Mouse (Mus musculus) forebrain, embryonic 10.5 days (tissue): ENCODE results near the gene Kctd15. TPM values are rescaled to one million over a fixed set of nuclear protein-coding genes. Genes with fewer than 3 reads are reported as not detected.

Experiments used
- DNase-seq: peaks from one replicate; pipeline ENCODE4 v3.0.0-alpha.2; 2017; ENCODE audit warnings: low spot score; ENCODE audit errors: extremely low spot score
- H3K27ac ChIP-seq: fragments of 300-500 bp; sonication (generic); 2 replicates; pipeline ENCODE4 v1.5.1; 2016; ENCODE audit warnings: mild to moderate bottlenecking
- H3K27me3 ChIP-seq: fragments of 300-500 bp; sonication (generic); 2 replicates; pipeline ENCODE4 v1.6.1; 2016; ENCODE audit warnings: mild to moderate bottlenecking; ENCODE audit not compliant: poor library complexity, severe bottlenecking
- H3K36me3 ChIP-seq: fragments of 300-500 bp; sonication (generic); replicated peaks from 2 replicates; pipeline ENCODE4 v1.6.1; 2016; ENCODE audit warnings: mild to moderate bottlenecking, moderate library complexity
- H3K4me1 ChIP-seq: fragments of 300-500 bp; sonication (generic); 2 replicates; pipeline ENCODE4 v1.6.1; 2016
- H3K4me3 ChIP-seq: fragments of 300-500 bp; sonication (generic); 2 replicates; pipeline ENCODE4 v1.5.1; 2016; ENCODE audit warnings: mild to moderate bottlenecking, moderate library complexity
- H3K9me3 ChIP-seq: fragments of 300-500 bp; sonication (generic); 2 replicates; pipeline ENCODE4 v1.6.1; 2016; ENCODE audit warnings: mild to moderate bottlenecking, moderate library complexity
- WGBS: fragments of 180-500 bp; shearing (Covaris S2); methylation state at CpG from one replicate; pipeline ENCODE4 v1.1.7; 2016; 5-methylcytosine and 5-hydroxymethylcytosine counted together
- polyA plus RNA-seq: library from polyadenylated mRNA; unstranded; fragments of >200 nt; fragmentation: Nextera tagmentation; extraction: Ambion mirVana; gene quantifications from 2 replicates; pipeline ENCODE4 v1.2.1, GENCODE M21; 2016

The Kctd15 gene
- polyA plus RNA-seq = 57.1 and 61.0 TPM in 2 replicates

DNA sequence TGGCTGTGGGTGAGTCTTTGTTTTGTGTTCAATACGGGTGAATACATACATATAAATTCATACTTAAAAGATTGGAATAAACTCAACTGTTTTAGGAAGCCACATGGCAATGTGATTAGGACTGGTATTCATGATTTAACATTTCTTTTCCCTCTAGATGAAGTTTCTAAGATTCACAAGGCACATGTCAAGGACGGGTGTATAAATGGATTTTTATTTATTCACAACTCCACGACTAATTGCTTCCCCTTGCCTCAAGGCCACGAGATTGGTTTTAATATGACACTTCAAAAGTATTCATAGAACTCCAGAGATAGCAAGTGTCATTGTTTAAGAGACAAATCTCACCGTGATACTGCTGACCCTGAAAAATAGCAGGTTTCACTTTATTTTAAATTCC is at the start of gene Kctd15:
Gene Kctd15 (minus strand): TSS at position 101 of the 400 bp plus-strand sequence.
- 72% methylated on average over 5 of the region's 5 CpGs for WGBS
- no peak for DNase-seq
- Histone ChIP-seq H3K27me3 (0 out of 2 replicates have a peak, but pooled peaks cover 4% of the 10 kb centered on the region), H3K9me3 (no peaks in the 10 kb centered on the region), H3K36me3 (peaks cover 3% of the 10 kb centered on the region), H3K4me1 (peaks cover 44% of the 10 kb centered on the region), H3K4me3 (peak within 1 kb of the TSS; percentile 68), H3K27ac (peak within 1 kb of the TSS; percentile 97)

DNA sequence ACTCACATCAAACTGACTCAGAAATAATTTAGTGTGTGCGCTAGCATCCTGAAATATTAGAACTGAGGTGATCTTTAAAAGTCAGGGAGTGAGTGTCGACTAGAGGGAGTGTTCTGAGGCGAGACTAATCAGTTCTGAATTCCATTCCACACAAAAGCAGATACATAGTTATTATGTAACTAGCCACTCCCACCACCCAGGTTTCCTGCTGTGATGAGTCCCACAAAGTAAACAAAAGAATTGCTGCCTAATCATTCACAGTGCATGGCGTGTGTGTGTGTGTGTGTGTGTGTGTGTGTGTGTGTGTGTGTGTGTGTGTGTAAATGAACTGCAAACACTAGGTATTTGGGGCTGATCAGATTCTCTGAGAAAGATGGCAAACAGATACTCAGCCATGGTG is 47.9 kb upstream of the Kctd15 start:
- peaks cover 8% of the 10 kb centered on the region; the same call in 1 of the 2 replicates for H3K9me3 ChIP-seq
- no peak overlapping the region for H3K4me3 ChIP-seq
- H3K36me3 ChIP-seq = no peaks in the 10 kb centered on the region
- DNase-seq = no peak
- 0 out of 2 replicates have a peak overlapping the region, but pooled peaks have one; percentile 2 for H3K27ac ChIP-seq
- WGBS = 49% methylated on average over 4 of the region's 4 CpGs
- no peaks in the 10 kb centered on the region for H3K27me3 ChIP-seq
- H3K4me1 ChIP-seq = peaks cover 15% of the 10 kb centered on the region

DNA sequence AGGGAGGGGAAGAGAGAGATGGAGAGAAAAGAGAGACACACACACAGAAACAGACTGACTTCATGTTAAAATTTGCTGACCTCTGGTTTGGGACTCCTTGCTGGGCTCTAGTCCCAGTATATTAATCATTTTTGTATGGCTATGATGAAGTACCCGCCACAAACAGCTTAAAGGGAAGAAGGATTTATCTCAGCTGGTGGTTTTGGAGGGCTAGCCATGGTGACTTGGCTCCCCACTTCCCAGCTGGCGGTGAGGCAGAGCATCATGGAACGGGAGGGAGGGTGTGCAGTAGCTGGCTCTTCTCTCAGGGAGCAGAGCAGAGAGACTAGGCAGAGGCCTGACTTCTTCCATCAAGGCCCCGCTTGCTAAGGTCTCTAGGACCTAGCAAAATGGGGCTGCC is 46.9 kb upstream of the Kctd15 start:
- DNase-seq = no peak
- H3K36me3 ChIP-seq = no peaks in the 10 kb centered on the region
- H3K9me3 ChIP-seq = peaks cover 8% of the 10 kb centered on the region; the same call in 1 of the 2 replicates
- H3K27me3 ChIP-seq = no peaks in the 10 kb centered on the region
- 60% methylated on average over 4 of the region's 4 CpGs for WGBS
- H3K4me1 ChIP-seq = peaks cover 15% of the 10 kb centered on the region
- H3K4me3 ChIP-seq = no peak overlapping the region
- H3K27ac ChIP-seq = no peak overlapping the region

DNA sequence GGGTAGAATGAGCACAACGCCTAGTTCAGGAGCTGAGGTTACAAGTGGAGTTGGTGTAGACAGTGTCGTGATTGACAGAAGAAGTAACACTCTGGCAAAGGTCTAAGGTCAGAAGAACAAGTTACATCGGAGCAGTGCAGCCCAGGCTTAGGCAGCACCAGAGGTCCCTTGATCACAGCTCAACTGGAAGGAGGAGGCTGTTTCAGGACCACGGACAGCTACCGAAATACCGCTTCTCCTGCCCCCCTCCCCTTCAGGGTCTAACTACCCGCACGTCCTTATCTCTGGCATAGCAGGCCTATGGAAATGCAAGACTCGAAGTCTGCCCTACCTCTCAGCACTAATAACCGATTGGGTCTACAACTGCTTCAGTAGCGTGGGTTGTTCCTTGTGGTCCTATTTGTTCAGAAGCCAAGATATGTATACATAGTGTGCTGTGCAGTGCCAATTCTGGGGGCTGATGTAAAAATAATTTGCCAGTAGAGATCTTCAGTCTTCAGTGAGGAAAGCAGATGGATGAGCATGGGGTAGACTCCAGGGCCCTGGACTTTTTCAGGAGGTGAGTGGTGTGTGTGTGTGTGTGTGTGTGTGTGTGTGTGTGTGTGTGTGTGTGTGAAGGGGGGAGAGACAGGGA is 46.3 kb upstream of the Kctd15 start:
- no peak overlapping the region for H3K27ac ChIP-seq
- H3K4me3 ChIP-seq = no peak overlapping the region
- H3K36me3 ChIP-seq = no peaks in the 10 kb centered on the region
- H3K27me3 ChIP-seq = no peaks in the 10 kb centered on the region
- peak; percentile 53 for DNase-seq
- H3K4me1 ChIP-seq = peaks cover 15% of the 10 kb centered on the region
- H3K9me3 ChIP-seq = peaks cover 8% of the 10 kb centered on the region; the same call in 1 of the 2 replicates
- WGBS = 25% methylated on average over 11 of the region's 11 CpGs

DNA sequence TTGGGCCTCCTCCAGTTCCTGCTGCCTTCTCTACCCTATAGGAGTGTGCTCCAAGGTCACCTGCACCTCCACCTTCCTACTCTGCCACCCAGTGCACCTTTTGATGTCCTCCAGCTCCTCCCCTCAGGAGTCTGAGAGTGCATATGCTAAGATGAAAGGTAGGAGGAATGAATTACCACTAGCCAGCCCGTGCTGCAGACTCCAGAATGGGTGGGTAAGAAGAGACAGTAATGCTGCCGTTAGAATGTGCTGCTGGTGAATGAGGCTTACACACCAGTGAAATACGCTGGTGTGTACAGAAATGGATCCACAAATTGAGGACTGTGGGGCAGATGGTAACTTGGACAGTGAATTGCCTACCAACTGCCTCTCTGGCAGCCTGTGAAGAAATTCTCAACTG is 43.4 kb upstream of the Kctd15 start:
- Histone ChIP-seq H3K27ac (no peak overlapping the region), H3K36me3 (no peaks in the 10 kb centered on the region), H3K9me3 (no peaks in the 10 kb centered on the region), H3K27me3 (no peaks in the 10 kb centered on the region), H3K4me1 (peaks cover 9% of the 10 kb centered on the region), H3K4me3 (no peak overlapping the region)
- no peak for DNase-seq
- 82% methylated on average over 3 of the region's 3 CpGs for WGBS

DNA sequence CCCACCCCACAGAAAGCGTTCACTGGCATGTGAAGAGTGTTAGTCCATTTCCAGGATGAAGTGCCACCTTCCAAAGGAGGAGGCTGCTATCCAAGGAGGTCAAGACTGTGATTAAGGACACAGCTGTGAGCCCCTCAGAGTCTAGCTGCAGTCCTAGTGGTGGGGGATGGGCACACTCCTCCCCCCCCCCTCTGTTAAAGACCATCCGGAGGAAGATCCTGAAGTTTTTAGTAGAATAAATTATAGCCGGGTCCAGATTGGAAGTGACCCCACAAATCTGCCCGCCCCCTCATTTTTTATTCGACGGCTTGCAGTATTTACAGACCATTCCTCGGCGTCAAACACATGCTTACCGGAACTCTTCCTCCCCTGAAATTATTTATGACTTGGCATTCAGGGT is 41.7 kb upstream of the Kctd15 start:
- no peaks in the 10 kb centered on the region; the same call in 1 of the 2 replicates for H3K4me1 ChIP-seq
- no peaks in the 10 kb centered on the region for H3K9me3 ChIP-seq
- no peaks in the 10 kb centered on the region for H3K27me3 ChIP-seq
- no peaks in the 10 kb centered on the region for H3K36me3 ChIP-seq
- no peak for DNase-seq
- no peak overlapping the region for H3K4me3 ChIP-seq
- 95% methylated on average over 9 of the region's 9 CpGs for WGBS
- H3K27ac ChIP-seq = no peak overlapping the region

DNA sequence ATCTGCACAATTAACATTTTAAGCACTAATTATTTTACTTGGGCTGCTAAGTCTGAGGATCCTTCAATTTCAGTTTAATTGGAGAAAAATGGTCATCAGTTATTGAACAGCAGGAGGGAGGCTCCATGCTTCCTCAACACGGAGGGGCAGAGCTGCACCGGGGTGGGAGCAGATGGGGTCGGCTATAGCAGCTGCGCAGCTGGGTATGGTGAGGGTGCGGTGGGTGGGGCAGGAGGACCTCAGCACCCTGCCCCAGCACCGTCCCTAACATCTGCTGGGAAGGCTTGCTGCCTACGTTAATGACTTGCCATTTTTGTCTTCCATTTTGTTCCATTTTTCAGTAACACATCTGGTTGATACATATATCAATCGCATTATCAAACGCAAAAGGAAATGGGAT is 39.6 kb upstream of the Kctd15 start:
- H3K27ac ChIP-seq = no peak overlapping the region
- no peaks in the 10 kb centered on the region for H3K27me3 ChIP-seq

DNA sequence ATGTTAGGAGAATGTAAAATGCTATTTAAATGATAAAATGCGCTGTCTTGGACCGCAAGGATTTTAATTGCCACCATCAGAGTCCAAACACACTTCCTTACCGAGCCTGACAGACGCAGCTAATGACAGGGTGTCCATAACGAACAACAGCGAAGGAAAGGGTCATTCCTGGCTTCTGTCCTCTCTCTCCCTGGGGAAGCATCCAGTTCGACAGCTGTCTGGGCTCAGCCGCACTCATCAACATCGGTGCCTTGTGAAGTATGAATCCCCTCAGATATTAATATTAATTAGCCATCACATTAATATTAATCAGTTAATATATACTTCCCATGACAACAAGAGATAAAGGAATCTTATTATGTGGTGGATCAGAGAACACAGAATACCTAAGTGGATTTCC is 38.4 kb upstream of the Kctd15 start:
- H3K27me3 ChIP-seq = no peaks in the 10 kb centered on the region
- DNase-seq = no peak
- no peaks in the 10 kb centered on the region for H3K9me3 ChIP-seq
- 82% methylated on average over 9 of the region's 9 CpGs for WGBS
- H3K27ac ChIP-seq = no peak overlapping the region
- H3K36me3 ChIP-seq = no peaks in the 10 kb centered on the region
- H3K4me3 ChIP-seq = no peak overlapping the region
- peaks cover 23% of the 10 kb centered on the region for H3K4me1 ChIP-seq

More for the DNA sequence above, 39.6 kb upstream of the Kctd15 start:
- no peak for DNase-seq
- Histone ChIP-seq H3K36me3 (no peaks in the 10 kb centered on the region), H3K4me1 (peaks cover 11% of the 10 kb centered on the region), H3K4me3 (no peak overlapping the region), H3K9me3 (no peaks in the 10 kb centered on the region)
- WGBS = 76% methylated on average over 9 of the region's 9 CpGs

DNA sequence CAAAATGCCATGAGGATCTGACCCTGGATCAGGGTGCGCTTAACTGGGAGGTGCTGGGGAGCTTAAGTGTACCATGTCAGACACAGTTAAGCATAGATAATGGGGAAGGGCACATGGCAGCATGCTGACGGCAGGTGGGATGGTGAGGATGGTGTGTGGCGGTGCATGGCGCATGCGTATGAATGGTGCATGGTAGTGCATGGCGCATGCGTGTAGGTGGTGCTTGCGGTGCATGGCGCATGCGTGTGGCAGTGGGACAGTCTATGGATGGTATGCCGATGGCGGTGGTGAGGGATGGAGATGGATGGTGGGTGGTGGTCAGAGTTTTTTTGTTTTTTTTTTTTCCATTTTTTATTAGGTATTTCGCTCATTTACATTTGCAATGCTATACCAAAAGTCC is 37.4 kb upstream of the Kctd15 start:
- no peak for DNase-seq
- no peaks in the 10 kb centered on the region for H3K36me3 ChIP-seq
- H3K4me1 ChIP-seq = peaks cover 28% of the 10 kb centered on the region
- H3K27ac ChIP-seq = no peak overlapping the region
- no peak overlapping the region for H3K4me3 ChIP-seq
- WGBS = 98% methylated on average over 13 of the region's 13 CpGs
- H3K27me3 ChIP-seq = no peaks in the 10 kb centered on the region
- no peaks in the 10 kb centered on the region for H3K9me3 ChIP-seq

DNA sequence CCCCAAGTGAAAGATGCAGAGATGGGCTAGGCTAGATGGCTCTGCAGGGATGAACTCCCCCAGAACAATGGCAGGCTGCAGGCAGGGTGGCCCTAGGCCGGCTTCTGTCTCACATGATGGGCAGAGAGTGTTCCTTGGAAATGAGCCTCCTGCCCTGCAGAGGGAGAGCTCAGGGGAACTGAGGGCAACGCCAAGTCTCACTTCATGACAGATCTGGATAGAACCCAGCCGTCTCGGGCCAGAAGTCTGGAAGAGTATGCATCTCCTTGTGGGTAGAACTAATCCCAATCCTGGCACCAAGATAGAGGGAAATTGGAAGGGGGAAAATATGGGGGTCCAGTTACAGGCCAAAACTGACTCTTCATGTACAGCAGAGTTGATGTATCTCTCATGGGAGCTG is 36.5 kb upstream of the Kctd15 start:
- Histone ChIP-seq H3K27ac (no peak overlapping the region), H3K4me3 (no peak overlapping the region), H3K4me1 (peaks cover 29% of the 10 kb centered on the region), H3K9me3 (no peaks in the 10 kb centered on the region), H3K36me3 (no peaks in the 10 kb centered on the region), H3K27me3 (no peaks in the 10 kb centered on the region)
- no peak for DNase-seq
- WGBS = 74% methylated on average over 4 of the region's 4 CpGs

DNA sequence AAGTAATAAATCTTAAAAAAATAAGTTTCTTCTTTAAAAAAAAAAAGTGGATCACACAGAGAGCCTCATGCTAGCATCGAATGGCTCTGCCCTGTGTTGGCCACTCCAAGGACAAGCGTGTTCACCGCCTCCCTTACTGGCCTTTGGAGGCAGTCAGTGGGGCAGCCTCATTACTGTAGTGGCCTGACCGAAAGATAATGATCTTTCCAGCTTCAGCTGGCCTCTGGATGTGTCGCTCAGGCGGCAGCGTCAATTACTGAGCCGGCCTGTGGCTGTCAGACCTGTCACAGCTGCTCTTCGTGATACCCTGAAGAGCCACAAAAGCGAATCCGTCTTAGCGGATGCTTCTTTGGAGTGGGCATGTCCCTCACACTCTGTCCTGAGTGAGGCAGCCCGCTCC is 33.6 kb upstream of the Kctd15 start:
- peaks cover 36% of the 10 kb centered on the region for H3K4me1 ChIP-seq
- H3K9me3 ChIP-seq = no peaks in the 10 kb centered on the region
- no peaks in the 10 kb centered on the region for H3K36me3 ChIP-seq
- H3K27me3 ChIP-seq = 0 out of 2 replicates have a peak, but pooled peaks cover 4% of the 10 kb centered on the region
- WGBS = 66% methylated on average over 13 of the region's 13 CpGs
- peak overlapping the region; percentile 48 for H3K27ac ChIP-seq
- no peak overlapping the region for H3K4me3 ChIP-seq
- DNase-seq = no peak

DNA sequence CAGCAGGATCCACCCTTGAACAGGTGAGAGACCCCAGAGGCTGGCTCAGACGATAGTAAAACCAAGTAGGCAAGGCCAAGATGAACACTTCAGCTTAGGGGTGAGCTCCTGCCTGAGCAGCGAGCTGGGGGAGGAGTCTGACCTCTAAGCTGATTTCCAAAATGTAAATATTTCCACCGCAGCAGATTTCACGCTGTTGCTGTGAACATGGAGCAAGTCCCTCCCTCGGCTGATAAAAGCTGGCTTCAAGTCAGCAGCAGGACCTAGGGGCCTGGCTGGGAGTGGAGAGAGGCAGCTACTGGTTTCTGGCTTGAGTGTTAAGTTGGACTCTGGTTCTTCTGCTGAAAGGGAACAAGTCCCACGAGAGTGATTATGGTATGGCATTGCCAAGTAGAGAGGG is 32.5 kb upstream of the Kctd15 start:
- Histone ChIP-seq H3K27ac (no peak overlapping the region), H3K4me1 (peaks cover 36% of the 10 kb centered on the region)

DNA sequence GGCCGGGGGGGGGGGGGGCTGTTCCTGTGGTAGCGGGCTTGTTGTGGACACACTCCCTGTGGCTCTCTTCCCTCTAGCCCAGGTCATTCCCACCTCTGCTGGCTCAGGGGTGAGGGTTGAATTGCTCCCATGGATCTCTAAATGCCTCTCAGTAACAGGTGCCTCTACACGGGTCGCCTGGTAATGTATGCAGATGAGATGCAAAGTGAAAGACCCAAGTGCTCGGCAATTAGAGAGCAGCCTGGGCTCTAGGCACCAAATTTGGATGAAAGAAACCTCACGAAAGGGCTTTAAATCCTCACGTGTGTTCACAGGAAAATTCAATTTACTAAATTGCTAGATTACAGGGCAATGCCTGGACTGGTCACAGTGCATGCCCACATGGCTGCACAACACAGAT is 29.3 kb upstream of the Kctd15 start:
- no peaks in the 10 kb centered on the region for H3K9me3 ChIP-seq
- WGBS = 49% methylated on average over 7 of the region's 7 CpGs
- 0 out of 2 replicates have a peak, but pooled peaks cover 4% of the 10 kb centered on the region for H3K27me3 ChIP-seq
- H3K27ac ChIP-seq = no peak overlapping the region
- no peaks in the 10 kb centered on the region for H3K36me3 ChIP-seq
- peaks cover 22% of the 10 kb centered on the region for H3K4me1 ChIP-seq
- no peak for DNase-seq
- H3K4me3 ChIP-seq = no peak overlapping the region

More for the DNA sequence above, 32.5 kb upstream of the Kctd15 start:
- 55% methylated on average over 6 of the region's 6 CpGs for WGBS
- no peaks in the 10 kb centered on the region for H3K9me3 ChIP-seq
- 0 out of 2 replicates have a peak, but pooled peaks cover 4% of the 10 kb centered on the region for H3K27me3 ChIP-seq
- no peaks in the 10 kb centered on the region for H3K36me3 ChIP-seq
- no peak overlapping the region for H3K4me3 ChIP-seq
- DNase-seq = no peak
